ENCODE assay signal across 8 mouse cellular contexts in the genomic region with DNA sequence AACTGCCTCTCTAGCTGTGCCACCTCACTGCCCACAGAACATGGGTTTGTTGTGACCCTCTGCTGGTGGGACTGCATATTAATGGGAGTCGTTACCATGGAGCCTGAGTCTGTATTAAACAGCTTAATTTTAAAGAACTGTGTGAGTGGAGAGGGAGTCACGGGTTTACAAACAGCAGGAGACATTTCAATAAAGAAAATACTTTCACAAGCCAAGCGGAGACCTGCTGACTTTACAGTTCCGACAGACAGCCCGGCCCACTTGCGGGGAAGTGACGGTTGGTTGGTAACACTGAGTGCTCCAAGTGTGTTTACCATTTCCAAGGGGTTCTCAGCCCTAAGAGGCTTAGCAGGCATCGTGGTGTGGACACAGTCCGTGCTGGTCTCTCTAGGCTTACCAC. TPM values are rescaled to one million over a fixed set of nuclear protein-coding genes. Genes with fewer than 3 reads are reported as not detected.
DNase-seq lines count a peak whose midpoint lies in the region; ATAC-seq lines count a peak whose summit lies in the region.

No protein-coding gene starts in this region.

- no peaks in the 10 kb centered on the region for H3K9me3 ChIP-seq in embryonic facial prominence, embryonic 13.5 days
- no peaks in the 10 kb centered on the region for H3K9me3 ChIP-seq in embryonic facial prominence, embryonic 10.5 days
- H3K9me3 ChIP-seq in midbrain, embryonic 11.5 days (ENCODE audit: control insufficient read depth, low read length) = no peaks in the 10 kb centered on the region

- no peak; the same call in 1 of the 2 replicates for ATAC-seq in embryonic facial prominence, embryonic 13.5 days (ENCODE audit: insufficient number of reproducible peaks, insufficient read depth, low FRiP score, low TSS enrichment, low read depth)
- peak; percentile 7 for ATAC-seq in activated CD4-positive, CD25-positive, alpha-beta regulatory T cell, adult 4 months
- peak; percentile 81 for ATAC-seq in midbrain, embryonic 11.5 days (ENCODE audit: low FRiP score)

- no peak overlapping the region for H3K4me2 ChIP-seq in embryonic facial prominence, embryonic 13.5 days
- no peak overlapping the region for H3K4me2 ChIP-seq in midbrain, embryonic 11.5 days

- no peak for DNase-seq in embryonic facial prominence, embryonic 10.5 days (ENCODE audit: low spot score)
- DNase-seq in induced T-regulatory cell, adult 2 months (ENCODE audit: low read depth) = peak; percentile 72
- peak; percentile 87 for DNase-seq in midbrain, embryonic 11.5 days (ENCODE audit: low spot score, missing footprints)
- no peak for DNase-seq in urinary bladder, postnatal 25 days (ENCODE audit: low spot score)
- no peak for DNase-seq in right cerebral cortex, postnatal 25 days
- DNase-seq in yolk sac, embryonic 10.5 days (ENCODE audit: low spot score) = no peak

- H3K4me3 ChIP-seq in embryonic facial prominence, embryonic 13.5 days = no peak overlapping the region
- H3K4me3 ChIP-seq in embryonic facial prominence, embryonic 10.5 days = no peak overlapping the region
- no peak overlapping the region for H3K4me3 ChIP-seq in midbrain, embryonic 11.5 days (ENCODE audit: low read depth, low read length)

- WGBS in embryonic facial prominence, embryonic 13.5 days = 73% methylated on average over 9 of the region's 9 CpGs
- 78% methylated on average over 9 of the region's 9 CpGs for WGBS in embryonic facial prominence, embryonic 10.5 days
- WGBS in midbrain, embryonic 11.5 days = 22% methylated on average over 9 of the region's 9 CpGs

- H3K27me3 ChIP-seq in embryonic facial prominence, embryonic 13.5 days = no peaks in the 10 kb centered on the region
- no peaks in the 10 kb centered on the region for H3K27me3 ChIP-seq in embryonic facial prominence, embryonic 10.5 days (replicated peaks; ENCODE audit: low read depth, poor library complexity, severe bottlenecking)
- H3K27me3 ChIP-seq in midbrain, embryonic 11.5 days (ENCODE audit: control insufficient read depth, insufficient read depth, low read length) = no peaks in the 10 kb centered on the region; the same call in 1 of the 2 replicates

- H3K36me3 ChIP-seq in embryonic facial prominence, embryonic 13.5 days = no peaks in the 10 kb centered on the region
- peaks cover 60% of the 10 kb centered on the region for H3K36me3 ChIP-seq in embryonic facial prominence, embryonic 10.5 days (replicated peaks)
- H3K36me3 ChIP-seq in midbrain, embryonic 11.5 days (ENCODE audit: control insufficient read depth, insufficient read depth, low read length) = no peaks in the 10 kb centered on the region

- H3K9ac ChIP-seq in embryonic facial prominence, embryonic 13.5 days = no peak overlapping the region
- no peak overlapping the region for H3K9ac ChIP-seq in midbrain, embryonic 11.5 days (ENCODE audit: low read length)

- H3K4me1 ChIP-seq in embryonic facial prominence, embryonic 13.5 days = peaks cover 67% of the 10 kb centered on the region
- peaks cover 67% of the 10 kb centered on the region for H3K4me1 ChIP-seq in embryonic facial prominence, embryonic 10.5 days
- H3K4me1 ChIP-seq in midbrain, embryonic 11.5 days (ENCODE audit: control insufficient read depth, insufficient read depth, low read length) = peaks cover 36% of the 10 kb centered on the region

- peak overlapping the region; percentile 49; the same call in 1 of the 2 replicates for H3K27ac ChIP-seq in embryonic facial prominence, embryonic 13.5 days
- no peak overlapping the region for H3K27ac ChIP-seq in embryonic facial prominence, embryonic 10.5 days (replicated peaks)
- H3K27ac ChIP-seq in midbrain, embryonic 11.5 days (ENCODE audit: low read depth, low read length) = no peak overlapping the region; the same call in 1 of the 2 replicates

RNA-seq across cellular contexts. Expression of a gene that starts 36.6 kb away (rescaled TPM):
- 51.5 and 60.4 TPM in 2 replicates for polyA plus RNA-seq in embryonic facial prominence, embryonic 13.5 days (2015; fragmentation: Nextera tagmentation; extraction: Ambion mirVana)
- 51.6 and 55.0 TPM in 2 replicates for polyA plus RNA-seq in embryonic facial prominence, embryonic 10.5 days (2016; fragmentation: Nextera tagmentation; extraction: Ambion mirVana)
- polyA plus RNA-seq in activated CD4-positive, CD25-positive, alpha-beta regulatory T cell, adult 4 months (2017; shearing (Covaris generic)) = 100 to 1,000 TPM; 112 to 143 TPM
- 47.0 and 51.0 TPM in 2 replicates for polyA plus RNA-seq in midbrain, embryonic 11.5 days (2014; fragmentation: Nextera tagmentation; extraction: Ambion mirVana)

Comparison
In these comparisons a context has a peak if more than half of its experiments do, and no peak if none do; other contexts are left out.
1. DNase-seq: peak in induced T-regulatory cell, adult 2 months (single experiment) and midbrain, embryonic 11.5 days (single experiment); none in embryonic facial prominence, embryonic 10.5 days (single experiment), urinary bladder, postnatal 25 days (single experiment), right cerebral cortex, postnatal 25 days (single experiment) and yolk sac, embryonic 10.5 days (single experiment).